Mouse (Mus musculus): ENCODE data around the gene Mmadhc.

The Mmadhc gene

GRCm38 (mm10) chr2:50265215-50265785, 31.3 kb downstream of the Mmadhc start:
- no peak for DNase-seq (ENCODE audit: low spot score in 2 of 2)

GRCm38 (mm10) chr2:50264059-50264458, 32.5 kb downstream of the Mmadhc start:
- no peak for DNase-seq (ENCODE audit: low spot score in 2 of 2)

- no peak for DNase-seq (ENCODE audit: low spot score in 2 of 2)
Measured at GRCm38 (mm10) chr2:50254955-50255354, 41.6 kb downstream of the Mmadhc start.

GRCm38 (mm10) chr2:50248551-50248950, 48.0 kb downstream of the Mmadhc start:
- DNase-seq (ENCODE audit: low spot score in 2 of 2), result no peak

GRCm38 (mm10) chr2:50233491-50233890, 63.1 kb downstream of the Mmadhc start:
- DNase-seq (ENCODE audit: low spot score in 2 of 2), result no peak

Data from right cerebral cortex, postnatal 10 days (tissue).